Comparison of ENCODE assay signal across 9 mouse cellular contexts in genomic region chr4:41097871-41098576, GRCm38 (mm10). TPM values are rescaled to one million over a fixed set of nuclear protein-coding genes. Genes with fewer than 3 reads are reported as not detected.
DNase-seq lines count a peak whose midpoint lies in the region; ATAC-seq and TF ChIP-seq lines count a peak whose summit lies in the region.
"Had no signal": no experiment of that assay in that cellular context is flagged by ENCODE, and none has a peak within 500 bp of the region (broad histone marks: within the 10 kb centered on the region; RNA-seq: fewer than 3 reads in every experiment).

Gene Aqp3 (minus strand): TSS chr4:41098183.

- WGBS in stomach, embryonic 14.5 days = under 1% methylated on average over 42 of the region's 42 CpGs

- peak within 1 kb of the TSS; percentile 84 for H3K4me2 ChIP-seq in stomach, embryonic 14.5 days (replicated peaks; ENCODE audit: low read depth, low read length)

- intact Hi-C loops in gastrocnemius, adult 2 months (cut with DNase I) = no loop called here
- intact Hi-C loops in heart, postnatal 14 days (cut with DNase I) = no loop called here

- no peaks in the 10 kb centered on the region; the same call in 1 of the 2 replicates for H3K27me3 ChIP-seq in stomach, embryonic 14.5 days (ENCODE audit: control insufficient read depth, insufficient read depth, low read length)

- no peaks in the 10 kb centered on the region for H3K9me3 ChIP-seq in stomach, embryonic 14.5 days (ENCODE audit: control insufficient read depth, low read depth, low read length)

- no peaks in the 10 kb centered on the region; the same call in 1 of the 2 replicates for H3K4me1 ChIP-seq in brown adipose tissue, adult 24 weeks (ENCODE audit: control insufficient read depth, insufficient read depth, insufficient read length, low read length)
- H3K4me1 ChIP-seq in stomach, embryonic 14.5 days (ENCODE audit: control insufficient read depth, insufficient read depth, low read length) = peaks cover 13% of the 10 kb centered on the region; the same call in 1 of the 2 replicates

- no peaks in the 10 kb centered on the region for H3K36me3 ChIP-seq in stomach, embryonic 14.5 days (ENCODE audit: control insufficient read depth, insufficient read depth, low read length)

- TF ChIP-seq CTCF in gastrocnemius, adult 2 months (IDR thresholded peaks at IDR 0.05) = no peak

- ATAC-seq in megakaryocyte progenitor cell, adult 5-6 weeks (replicated peaks; ENCODE audit: poor library complexity) = peak; percentile 75
- ATAC-seq in stomach, embryonic 14.5 days (ENCODE audit: insufficient number of reproducible peaks, insufficient read depth, low FRiP score, low read depth) = 0 out of 2 replicates have a peak, but pooled peaks have one; percentile 20
- no peak for ATAC-seq in monocyte, adult 5-6 weeks (replicated peaks; ENCODE audit: insufficient number of reproducible peaks, low FRiP score, low TSS enrichment, poor library complexity, severe bottlenecking)

- peak within 1 kb of the TSS; percentile 68 for H3K4me3 ChIP-seq in gastrocnemius, adult 2 months
- peak within 1 kb of the TSS; percentile 45 for H3K4me3 ChIP-seq in brown adipose tissue, adult 24 weeks (ENCODE audit: insufficient read depth, low read depth, low read length)
- peak within 1 kb of the TSS; percentile 31 for H3K4me3 ChIP-seq in stomach, embryonic 14.5 days (ENCODE audit: low read depth, low read length)

- no peak within 1 kb of the TSS; the same call in 1 of the 2 replicates for H3K9ac ChIP-seq in stomach, embryonic 14.5 days (replicated peaks; ENCODE audit: low read depth, low read length)

- peak; percentile 40 for DNase-seq in gastrocnemius, adult 2 months
- no peak for DNase-seq in gastrocnemius, adult 8-10 months (ENCODE audit: low spot score in 2 of 2)
- DNase-seq in heart, postnatal 14 days = peak; percentile 33 to 41
- peak; percentile 74 to 86 for DNase-seq in kidney, postnatal 36 days

- no peak within 1 kb of the TSS for H3K27ac ChIP-seq in gastrocnemius, adult 2 months
- no peak within 1 kb of the TSS for H3K27ac ChIP-seq in brown adipose tissue, adult 24 weeks (replicated peaks; ENCODE audit: low read depth, low read length)
- no peak within 1 kb of the TSS for H3K27ac ChIP-seq in stomach, embryonic 14.5 days (ENCODE audit: low read length)
- H3K27ac ChIP-seq: macrophage had no signal

RNA-seq across cellular contexts. Expression of gene Aqp3, which starts in this region (rescaled TPM):
- total RNA-seq in gastrocnemius, adult 2 months (2021) = not detected
- total RNA-seq in gastrocnemius, adult 8-10 months (2022) = not detected
- polyA plus RNA-seq in brown adipose tissue, adult 24 weeks (2012; ENCODE audit: insufficient read depth, insufficient read length, missing spikeins) = not detected in 2 replicates
- under 1 TPM; 0.88 to 0.91 TPM for total RNA-seq in heart, postnatal 14 days (2021)
- not detected in 2 replicates for total RNA-seq in megakaryocyte progenitor cell, adult 5-6 weeks (2015)
- total RNA-seq in megakaryocyte progenitor cell, adult 5-6 weeks (2017) = not detected in 2 replicates
- 27.3 and 36.0 TPM in 2 replicates for polyA plus RNA-seq in stomach, embryonic 14.5 days (2014; fragmentation: Nextera tagmentation; extraction: Ambion mirVana)
- total RNA-seq in monocyte, adult 5-6 weeks (2017) = 0.38 to 1.4 TPM in 2 of 3 replicates, not detected in the other
- polyA plus RNA-seq: macrophage had no signal

Comparison
In these comparisons a context has a peak if more than half of its experiments do, and no peak if none do; other contexts are left out.
1. RNA of gene Aqp3 (polyA plus RNA-seq): 27.3 to 36.0 TPM in stomach, embryonic 14.5 days; not detected in brown adipose tissue, adult 24 weeks; every median in the first group is over 10 times any median in the second.
2. Peak in DNase-seq and H3K4me3 ChIP-seq in gastrocnemius, adult 2 months; RNA of the gene not detected or under 1 TPM.
3. Peak in DNase-seq in heart, postnatal 14 days; RNA of the gene not detected or under 1 TPM.
4. Peak in ATAC-seq in megakaryocyte progenitor cell, adult 5-6 weeks; RNA of the gene not detected or under 1 TPM.
5. DNase-seq: peak in kidney, postnatal 36 days (2 of 2); none in gastrocnemius, adult 8-10 months (0 of 2).
6. Peak in every context shown above with its lines, with median percentiles within 50 percentile points of each other: H3K4me3 ChIP-seq.